Mouse (Mus musculus) kidney, adult 9 months (tissue): ENCODE results near the gene Taf1c.

Source experiments
- DNase-seq: peaks from one replicate; pipeline ENCODE4 v3.0.0; 2022

Gene Taf1c

DNA sequence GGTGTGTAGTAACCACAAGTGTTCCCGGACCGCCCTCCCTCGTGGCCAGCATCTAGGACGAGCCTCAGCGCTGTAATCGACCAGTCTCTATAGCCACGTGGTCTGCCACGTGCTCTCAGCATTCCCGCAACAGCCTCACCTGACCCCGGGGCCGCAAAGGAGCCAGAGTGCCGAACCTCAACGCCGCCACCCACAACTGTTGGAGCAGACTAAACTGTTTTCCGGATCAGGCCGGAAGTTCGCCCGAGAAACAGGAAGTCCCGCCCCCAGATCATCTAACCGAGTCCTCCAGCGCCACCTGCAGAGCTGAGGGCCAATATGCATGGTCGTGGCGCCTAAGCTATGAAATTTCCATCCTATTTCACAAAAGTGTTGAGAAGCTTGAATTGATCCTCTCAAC is at the start of gene Taf1c:
TSS of gene Taf1c (minus strand) at position 227 of the 400 bp plus-strand sequence.
- DNase-seq, result peak; percentile 97

DNA sequence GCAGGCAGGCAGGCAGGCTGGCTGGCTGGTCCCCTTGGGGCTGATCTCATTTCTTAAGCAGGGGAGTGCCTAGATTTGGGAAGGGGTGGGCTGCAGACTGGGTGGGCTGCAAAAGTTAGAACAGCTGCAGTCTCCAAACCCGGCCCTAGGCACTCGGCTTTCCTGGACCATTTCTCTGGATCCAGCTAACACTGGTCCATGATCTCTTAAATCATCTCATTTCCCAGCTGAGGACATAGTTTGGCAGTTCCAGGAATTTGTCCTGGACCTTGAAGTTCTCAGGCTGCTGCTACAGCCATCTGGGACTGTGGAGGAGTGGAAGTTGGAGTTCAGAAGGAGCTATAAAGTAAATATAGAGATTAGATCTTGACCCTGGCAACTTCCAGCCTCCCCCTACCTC is 46.3 kb upstream of the Taf1c start:
- DNase-seq, result no peak

DNA sequence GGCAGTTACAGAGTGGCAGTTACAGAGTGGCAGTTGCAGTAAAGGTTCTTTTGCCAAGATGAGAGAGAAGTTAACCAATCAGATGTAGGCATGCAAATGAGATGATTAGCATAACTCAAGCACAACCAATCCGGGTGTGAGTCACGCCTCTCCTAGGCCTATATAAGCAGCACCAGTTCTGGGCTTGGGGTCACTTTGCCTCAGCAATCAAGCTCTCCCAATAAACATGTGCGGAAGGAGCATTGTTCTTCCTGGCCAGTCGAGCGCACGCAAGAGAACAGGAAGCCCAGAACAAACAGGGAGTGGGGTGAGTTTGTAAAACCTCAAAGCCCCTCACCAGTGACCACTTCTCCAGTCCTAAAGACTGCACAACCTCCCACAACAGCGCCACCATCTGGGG is 41.8 kb upstream of the Taf1c start:
- no peak for DNase-seq

DNA sequence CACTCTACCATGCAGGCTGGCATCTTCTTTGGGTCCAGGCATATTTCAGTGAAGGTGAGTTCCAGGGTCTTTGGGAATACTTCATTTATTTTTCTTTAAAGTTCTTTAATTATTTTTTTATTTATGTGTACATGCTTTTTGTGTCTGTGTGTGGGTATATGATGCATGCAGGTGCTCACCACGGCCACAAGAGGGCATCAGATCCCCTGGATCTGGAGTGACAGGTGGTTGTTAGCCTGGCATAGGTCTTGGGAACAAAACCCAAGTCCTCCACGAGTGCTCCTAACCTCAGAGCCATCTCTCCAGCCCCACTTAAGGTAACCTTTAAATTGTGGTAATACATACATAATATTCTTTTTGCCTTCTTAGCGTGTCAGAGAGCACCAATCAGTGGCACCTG is 41.2 kb upstream of the Taf1c start:
- no peak for DNase-seq

DNA sequence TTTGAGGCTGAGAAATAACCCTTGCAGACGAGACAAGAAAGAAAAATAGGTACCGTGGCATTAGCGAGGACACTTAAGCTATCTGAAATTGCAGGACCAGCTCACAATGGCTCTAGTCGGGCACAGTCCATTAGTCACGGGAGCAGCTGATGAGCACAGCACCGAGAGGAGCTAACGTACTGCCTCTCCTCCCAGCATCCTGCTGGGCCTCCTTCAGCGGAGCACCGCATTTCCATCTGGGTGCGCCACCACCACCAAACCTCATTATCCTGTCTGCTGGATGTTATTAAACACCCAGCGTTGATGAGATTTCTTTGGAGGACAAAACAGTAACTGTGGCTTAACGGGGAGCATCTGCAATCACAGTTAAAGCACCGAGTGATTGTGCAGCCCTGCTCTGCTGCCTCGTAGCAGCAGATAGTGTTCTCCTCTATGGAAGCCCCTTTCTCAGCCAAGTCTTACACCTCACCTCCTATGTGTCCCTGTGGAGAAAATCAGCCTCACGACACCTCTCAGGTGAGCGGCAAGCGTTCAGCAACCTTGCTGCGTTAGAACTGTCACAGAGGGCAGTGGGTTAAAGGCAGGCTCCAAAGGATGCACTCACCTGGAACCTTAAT is 40.1 kb upstream of the Taf1c start:
- DNase-seq, result no peak

DNA sequence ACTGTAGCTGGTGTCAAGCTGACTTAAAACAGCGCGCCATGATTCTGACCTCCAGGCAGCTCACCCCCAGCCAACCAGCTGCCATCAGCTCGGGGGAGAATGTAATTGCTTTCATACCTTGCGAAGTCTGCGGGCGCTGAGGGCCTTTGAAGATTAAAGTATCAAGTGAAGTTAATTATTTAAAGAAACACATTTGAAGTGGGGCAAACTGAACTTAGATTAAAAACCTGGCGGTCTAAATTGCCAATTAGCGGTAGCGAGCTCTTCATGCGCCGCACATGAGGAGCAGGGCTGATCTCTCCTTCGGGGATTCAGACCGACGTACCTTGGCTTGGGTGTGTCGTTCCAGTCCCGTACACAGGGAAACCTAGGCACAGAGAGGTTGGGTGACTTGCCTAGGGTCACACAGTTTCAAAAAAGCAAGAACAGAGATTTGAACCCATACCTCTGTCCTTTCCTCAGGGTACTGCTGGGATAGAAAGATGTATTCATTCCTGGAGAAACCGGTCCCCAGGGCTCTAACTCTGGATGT is 39.5 kb upstream of the Taf1c start:
- no peak for DNase-seq

DNA sequence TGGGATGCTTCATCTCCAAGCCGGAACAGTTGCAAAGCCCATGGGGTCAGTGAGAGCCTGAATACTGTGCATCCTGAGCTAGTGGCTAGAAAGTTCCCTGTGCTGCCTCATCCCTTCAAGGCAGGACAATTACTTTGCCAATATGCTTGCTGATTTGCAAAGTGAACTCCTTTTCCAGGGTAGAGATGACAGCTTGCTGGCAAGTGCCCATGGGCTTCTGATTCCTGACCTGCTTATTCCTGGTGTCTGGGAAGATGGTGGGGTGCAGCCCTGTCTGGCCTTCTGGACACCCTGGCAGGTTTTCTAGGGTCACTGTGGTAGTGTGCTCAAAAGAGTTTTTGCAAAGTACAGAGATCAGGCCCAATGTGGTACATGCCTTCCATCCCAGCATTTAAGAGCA is 37.9 kb upstream of the Taf1c start:
- no peak for DNase-seq

DNA sequence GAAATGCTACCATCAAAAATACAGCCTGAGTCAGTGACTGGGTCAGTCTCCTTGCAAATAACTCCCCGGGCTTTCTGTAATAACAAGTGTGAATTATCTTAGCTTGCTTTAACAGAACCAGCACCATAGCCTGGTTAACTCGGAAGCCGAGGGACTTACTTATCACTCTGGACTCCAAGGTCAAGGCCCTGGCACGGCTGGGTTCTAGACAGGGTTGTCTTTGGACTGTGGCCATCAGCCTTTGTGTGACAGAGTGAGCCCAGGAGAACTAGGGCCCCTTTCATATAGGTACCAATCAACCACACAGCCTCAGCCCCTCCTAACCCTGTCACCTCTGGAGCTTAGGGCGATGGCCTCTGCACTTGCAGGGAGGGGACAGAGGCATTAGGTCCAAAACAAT is 36.0 kb upstream of the Taf1c start:
- no peak for DNase-seq

DNA sequence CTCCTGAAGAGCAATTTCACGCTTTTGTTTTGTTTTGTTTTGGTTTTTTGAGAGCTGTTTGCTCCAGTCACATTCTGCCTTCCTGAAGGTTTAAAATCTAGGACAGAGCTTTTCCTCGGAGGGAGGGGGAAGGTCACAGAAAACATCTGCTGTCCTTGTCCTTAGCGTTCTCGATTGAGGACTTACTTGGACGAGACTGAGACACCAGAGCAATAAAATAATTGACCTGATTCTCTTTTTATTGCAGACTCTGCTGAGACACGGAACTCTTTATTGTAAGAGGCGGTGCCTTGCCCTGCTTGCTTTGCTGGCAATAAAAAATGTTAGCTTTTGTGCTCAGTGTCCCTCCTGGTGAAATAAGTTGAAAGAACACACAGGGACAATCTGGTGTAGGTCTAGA is 34.8 kb upstream of the Taf1c start:
- no peak for DNase-seq

DNA sequence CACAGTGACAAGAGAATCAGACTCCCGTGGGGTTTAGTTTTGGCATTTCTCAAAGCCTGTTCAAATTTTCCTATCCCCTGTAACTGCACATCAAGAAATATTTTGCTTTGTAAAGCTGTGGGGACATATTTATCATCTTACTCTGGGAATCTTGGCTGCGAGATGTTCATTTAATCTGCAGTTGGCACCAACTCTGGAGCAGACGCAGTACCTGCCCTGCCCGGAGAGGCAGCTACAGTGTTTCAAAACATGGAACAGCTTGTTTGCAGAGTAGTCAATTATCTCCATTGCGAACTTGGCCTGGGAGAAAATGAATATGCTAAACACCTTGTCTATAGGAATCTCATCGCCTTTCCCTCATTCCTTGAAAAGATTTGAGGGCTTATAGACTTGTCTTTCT is 33.2 kb upstream of the Taf1c start:
- DNase-seq, result no peak

DNA sequence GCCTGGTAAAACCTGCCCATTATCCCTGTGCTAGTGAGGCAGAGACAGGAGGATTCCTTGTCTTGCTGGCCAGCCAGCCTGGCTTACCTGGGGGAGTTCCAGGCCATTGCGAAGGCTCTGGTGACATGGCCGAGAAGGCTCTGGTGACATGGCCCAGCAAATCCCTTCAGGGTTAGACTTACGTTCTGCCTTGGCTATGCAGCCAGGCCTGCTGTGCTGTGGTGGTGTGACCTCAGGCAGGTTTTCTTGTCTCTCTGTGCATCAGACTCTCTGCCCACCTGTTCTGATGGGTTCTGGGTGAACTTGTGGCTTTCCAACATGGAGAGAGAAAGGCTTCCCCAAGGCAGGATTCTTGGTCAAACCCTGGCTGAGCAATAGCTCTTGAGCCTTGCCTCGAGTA is 32.4 kb upstream of the Taf1c start:
- no peak for DNase-seq

DNA sequence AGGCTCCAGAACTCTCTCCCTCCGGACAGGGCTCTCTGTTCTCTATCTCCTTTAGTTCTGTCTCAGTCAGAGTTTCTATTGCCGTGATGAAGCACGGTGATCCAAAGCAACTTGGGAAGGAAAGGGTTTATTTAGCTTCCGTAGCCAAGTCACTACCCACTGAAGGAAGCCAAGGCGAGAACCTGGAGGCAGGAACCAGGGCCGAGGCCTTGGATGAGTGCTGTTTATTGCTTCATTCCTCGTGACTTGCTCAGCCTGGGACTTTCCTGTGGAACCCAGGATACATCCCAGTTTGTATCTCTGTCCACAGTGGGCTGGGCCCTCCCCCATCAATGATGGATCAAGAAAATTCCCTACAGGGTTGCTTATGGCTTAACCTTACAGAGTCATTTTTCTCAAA is 31.7 kb upstream of the Taf1c start:
- no peak for DNase-seq

DNA sequence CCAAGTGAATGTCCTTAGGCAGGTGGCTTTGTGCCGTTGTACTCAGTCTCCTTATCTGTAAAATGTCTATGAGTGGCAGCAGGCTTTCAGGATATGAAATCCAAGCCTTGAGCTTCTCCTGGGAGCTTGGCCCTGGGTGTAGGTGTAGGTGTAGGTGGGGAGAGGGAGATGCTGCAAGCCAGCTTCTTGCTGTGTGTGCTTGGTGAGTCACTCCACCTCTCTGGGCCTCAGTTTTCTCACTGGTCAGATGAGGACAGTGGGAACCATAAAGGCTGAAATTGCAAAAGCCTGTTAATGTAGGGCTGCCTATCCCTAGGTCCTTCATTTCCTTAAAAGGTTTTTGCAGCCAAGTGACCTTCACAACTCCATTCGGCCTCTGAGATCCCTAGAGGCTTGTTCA is 30.9 kb upstream of the Taf1c start:
- DNase-seq, result no peak

DNA sequence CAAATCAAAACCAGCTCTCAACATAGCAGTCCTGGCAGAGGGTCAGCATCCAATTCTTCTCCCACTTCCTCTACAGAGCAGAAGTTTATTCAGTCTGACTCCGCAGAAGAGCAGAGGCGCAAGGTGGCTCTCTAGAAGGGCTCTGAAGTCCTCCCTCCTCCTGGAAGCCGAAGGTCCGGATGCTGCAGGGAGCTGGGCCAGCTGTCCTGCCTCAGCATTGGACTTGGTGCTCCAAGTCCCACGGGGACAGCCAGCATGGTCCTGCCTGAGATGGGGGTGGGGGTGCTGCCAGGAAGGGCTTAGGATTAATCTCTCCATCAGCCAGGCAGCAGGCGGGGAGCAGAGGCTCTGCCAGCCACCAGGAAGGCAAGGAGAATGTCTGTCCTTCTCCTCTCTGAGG is 30.4 kb upstream of the Taf1c start, which contains the start of gene Kcng4:
TSS of gene Kcng4 (minus strand) at position 303 of the 400 bp plus-strand sequence.
- DNase-seq, result no peak

DNA sequence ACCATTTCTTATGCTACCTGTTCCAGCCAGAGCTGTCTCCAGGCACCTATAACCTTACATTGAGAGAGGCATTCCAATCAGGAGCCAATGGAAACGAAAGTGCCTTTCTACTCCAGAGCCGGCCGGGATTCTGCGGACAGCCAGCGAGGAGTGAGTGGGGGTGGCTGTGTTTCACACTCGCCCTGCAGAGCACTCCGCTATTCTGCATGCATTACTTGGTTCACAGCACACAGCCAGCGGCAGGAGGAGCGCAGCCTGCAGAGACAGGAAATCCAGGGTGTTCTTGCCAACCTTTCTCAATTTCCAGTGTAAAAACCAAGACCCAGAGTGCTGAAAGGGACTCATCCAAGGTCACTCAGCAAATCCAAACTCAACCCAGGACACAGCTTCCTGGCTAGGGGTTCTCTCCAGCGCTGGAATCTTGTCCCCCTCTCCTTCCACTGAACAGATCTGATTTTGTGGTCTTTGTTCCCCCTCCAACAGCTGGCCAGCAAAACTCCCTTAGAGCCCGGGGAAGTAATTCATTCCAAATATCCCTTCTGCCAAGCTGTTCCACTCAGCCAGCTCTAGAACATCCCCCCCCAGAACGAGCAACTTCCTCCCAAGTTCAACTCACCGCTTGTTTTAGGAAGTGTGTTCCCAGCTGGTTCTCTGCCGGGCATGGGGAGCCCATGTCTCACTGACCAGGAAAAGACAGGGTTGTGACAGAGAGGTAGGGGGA is 29.8 kb upstream of the Taf1c start:
- DNase-seq, result no peak

DNA sequence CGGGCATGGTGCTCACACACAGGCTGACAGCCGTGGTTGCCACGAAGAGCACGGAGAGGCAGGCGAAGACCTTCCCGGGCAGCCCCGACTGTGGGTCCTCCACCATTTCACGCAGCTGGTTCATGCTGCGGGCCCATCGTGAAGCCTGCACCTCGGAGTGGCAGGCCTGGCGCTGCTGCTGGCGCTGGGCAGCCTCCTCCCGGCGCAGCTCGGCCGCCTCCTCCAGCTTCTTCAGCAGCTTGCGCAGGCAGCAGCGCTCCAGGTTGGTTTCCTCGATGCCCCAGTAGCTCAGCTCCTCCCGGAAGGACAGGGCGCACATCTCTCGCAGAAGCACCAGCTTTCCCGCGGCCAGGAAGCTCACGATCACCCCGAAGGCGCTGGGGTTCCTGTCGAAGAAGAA is 27.9 kb upstream of the Taf1c start:
- DNase-seq, result no peak

DNA sequence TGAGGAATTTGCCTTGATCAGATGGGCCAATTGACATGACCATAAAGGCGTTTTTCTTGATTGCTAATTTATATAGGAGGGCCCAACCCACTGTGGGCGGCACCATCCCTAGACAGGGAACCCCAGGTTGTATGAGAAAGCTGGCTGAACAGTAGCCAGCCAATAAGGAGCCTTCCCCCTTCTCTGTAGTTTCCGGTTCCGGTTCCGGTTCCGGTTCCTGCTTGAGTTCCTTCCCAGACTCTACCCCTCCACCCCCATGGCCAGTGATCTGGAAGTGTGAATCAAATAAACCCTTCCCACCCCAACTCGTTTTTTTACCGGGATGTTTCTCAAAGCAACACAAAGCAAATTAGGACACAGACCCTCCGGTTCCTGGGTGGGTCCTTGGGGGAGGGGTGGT is 27.2 kb upstream of the Taf1c start:
- DNase-seq, result no peak

DNA sequence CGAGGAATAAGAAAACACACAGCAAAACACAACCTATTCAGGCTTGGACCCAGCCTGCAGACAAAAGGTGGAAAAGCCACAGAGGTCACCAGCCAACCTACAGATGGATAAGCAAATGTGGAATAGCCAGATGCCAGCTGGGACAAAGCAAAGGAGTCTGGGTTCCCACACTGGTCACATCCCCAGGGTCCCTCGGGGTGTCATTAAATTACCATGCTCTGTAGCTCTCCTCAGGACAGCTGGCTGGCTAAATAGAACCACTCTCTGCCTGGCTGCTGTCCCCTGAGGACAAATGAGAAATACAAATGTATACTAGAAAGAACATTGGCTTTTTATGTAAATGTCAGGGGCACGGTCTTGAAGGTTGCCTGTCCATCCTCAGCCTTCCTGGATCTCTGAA is 25.8 kb upstream of the Taf1c start:
- no peak for DNase-seq

DNA sequence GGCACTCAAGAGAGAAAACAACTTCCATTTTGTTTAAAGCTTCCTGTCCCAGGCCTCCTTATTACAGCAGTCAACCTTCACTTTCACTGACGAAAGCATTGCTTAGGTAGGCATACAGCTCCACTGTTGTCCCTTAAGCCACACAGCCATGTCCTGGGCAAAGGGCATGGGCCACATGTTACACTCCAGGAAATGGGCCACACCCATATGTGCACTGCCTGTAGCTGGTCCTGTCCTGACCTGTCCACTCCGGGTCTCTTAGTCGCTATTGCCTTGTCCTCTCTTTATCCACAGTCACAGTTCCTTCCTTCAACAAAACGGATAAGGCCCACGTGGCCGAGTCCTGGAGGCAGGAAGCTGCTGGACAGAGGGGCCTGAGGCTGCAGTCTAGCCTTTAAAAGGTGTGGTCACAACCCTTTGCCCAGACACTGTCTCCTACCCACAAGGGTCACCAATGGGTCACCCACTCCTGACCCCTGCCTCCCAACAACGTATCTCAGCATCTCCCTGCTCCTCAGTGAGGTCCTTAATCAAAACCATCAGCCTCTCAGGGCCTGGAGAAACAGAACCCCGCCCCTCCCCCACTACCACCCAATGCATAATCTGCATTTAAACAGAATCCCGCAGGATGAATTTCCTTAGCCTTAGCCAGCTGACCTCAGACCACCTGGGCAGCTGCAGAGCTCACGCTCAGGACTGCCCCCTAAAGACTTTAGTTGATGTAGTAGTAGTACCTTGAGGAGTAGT is 22.8 kb upstream of the Taf1c start:
- DNase-seq, result no peak

DNA sequence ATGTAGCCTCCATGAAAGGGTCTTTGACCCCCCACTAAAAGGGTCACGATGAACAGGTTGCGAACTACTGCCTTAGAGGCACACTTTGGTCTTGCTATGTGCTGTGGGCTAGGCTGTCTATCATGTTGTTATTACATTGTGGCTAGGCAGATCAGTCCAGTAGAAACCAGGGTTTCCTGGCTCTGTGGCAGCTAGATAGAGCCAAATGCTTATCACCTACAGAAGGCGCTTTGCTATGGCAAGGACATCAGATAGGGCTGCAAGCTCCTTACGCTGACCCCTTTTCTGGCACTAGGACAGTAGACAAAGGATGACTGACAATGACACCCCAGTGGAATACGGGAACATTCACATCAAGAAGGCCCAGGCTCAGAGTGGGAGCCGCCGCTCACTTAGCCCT is 22.2 kb upstream of the Taf1c start:
- DNase-seq, result no peak

DNA sequence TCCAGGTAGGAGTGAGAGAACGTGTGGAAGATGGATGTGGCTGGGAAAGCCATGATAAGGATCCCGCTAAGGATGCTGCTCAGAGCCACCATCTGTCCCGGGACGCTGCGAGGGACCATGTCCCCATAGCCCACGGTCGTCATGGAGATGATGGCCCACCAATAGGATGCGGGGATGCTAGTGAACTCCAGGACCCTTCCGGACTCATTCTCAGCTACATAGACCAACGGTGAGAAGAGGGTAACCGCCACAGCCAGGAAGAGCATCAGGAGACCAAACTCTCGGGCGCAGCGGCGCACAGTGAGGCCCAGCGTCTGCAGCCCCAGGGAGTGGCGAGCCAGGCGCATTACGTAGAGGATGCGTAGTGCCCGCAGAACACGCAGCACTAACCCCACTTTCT is 20.8 kb upstream of the Taf1c start:
- DNase-seq, result no peak

DNA sequence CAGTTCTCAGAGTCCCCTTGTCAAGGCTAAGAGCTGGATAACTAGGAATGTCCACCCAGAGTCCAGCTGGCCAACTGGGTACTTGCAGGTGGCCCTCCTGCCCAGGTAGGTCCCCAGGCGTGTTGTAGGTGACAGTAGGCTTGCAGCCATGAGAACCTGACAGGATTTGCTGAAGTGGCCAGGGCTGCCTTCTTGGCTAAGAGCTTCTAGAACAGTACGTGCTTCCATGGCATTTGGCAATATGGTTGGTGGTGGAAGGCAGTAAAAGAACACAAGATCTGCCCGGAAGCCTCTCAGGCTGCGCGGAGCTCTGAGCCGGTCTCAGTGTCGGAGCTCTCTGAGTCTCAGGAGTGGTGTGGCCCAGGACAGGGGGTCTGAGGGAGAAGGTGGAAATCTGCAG is 19.9 kb upstream of the Taf1c start:
- no peak for DNase-seq

DNA sequence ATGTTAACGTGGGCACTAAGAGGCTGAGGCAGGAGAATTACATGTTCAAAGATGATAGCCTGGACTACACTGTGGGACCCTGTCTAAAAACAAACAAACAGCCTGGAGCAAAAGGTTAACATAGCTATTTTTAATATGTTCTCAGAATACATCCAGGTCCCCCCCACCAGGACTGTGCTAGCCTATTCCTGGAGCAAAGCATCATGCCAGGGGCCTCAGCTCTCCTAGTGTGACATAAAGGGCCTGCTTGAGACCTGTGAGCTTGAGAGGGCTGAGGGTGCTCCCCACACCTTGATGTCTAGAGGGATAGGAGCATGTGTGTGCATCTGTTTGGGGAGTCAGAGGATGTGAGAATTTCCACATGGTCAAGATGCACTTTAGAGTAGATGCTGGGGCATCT is 18.7 kb upstream of the Taf1c start:
- DNase-seq, result no peak

DNA sequence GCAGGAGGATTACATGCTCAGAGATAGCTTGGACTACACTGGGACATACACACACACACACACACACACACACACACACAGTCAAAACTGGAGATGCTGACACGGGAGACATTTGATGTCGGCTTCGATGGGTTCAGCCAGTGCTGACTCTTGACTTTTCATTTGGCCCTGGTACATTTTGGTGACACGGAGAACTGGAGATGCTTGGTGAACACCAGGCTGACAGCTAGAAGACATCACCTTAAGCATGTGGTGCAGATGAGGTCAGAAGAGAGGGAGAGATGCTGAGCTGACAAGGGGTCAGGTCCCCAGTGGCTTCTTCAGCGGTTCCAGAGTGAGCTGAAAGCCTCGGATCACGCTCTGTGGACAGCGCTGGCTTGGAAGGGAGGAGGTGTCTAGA is 18.0 kb upstream of the Taf1c start:
- no peak for DNase-seq
